Mouse (Mus musculus) embryonic fibroblast, embryonic 13.5 days (primary cell): ENCODE measurements at regions not wholly inside any gene's neighbourhood (a gene's known extent, or its start where the extent isn't known, plus 50 kb on each side); places are given as distances from the start of the nearest gene placed in this dataset.

Source experiments
- CTCF ChIP-seq: IDR thresholded peaks from 2 replicates; pipeline ENCODE4 v1.5.1; 2011; ENCODE audit warnings: mild to moderate bottlenecking, control low read depth, low read length, moderate library complexity, borderline replicate concordance; ENCODE audit not compliant: insufficient read depth
- POLR2A ChIP-seq: IDR thresholded peaks from 2 replicates; pipeline ENCODE4 v1.6.1; 2011; ENCODE audit warnings: low read depth, mild to moderate bottlenecking, control low read depth, low read length, moderate library complexity

DNA sequence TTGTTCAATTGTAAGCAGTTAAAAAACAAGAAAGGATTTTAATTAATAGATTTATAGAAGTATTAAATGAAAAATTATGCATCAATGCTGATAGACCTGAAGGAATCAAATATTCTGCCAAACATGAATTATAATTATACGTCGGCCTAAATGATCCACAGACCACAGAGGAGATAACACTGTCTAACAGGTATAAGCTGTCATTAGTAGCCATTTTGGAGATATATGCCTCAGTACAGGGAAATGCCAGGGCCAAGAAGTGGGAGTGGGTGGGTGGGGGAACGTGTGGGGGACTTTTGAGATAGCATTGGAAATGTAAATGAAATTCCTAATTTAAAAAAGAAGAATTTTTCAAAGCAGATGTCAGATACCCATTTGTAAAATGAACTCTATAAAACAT is 430.3 kb downstream of the Nsun3 start:
- TF ChIP-seq CTCF, result no peak
- TF ChIP-seq POLR2A, result no peak
